8 mouse cellular contexts compared by ENCODE assay signal in genomic region chr16:4213799-4214551, GRCm38 (mm10). TPM values are rescaled to one million over a fixed set of nuclear protein-coding genes. Genes with fewer than 3 reads are reported as not detected.
DNase-seq lines count a peak whose midpoint lies in the region; ATAC-seq and TF ChIP-seq lines count a peak whose summit lies in the region.

Gene Crebbp, minus strand, starts transcription at chr16:4213997.

- peak within 1 kb of the TSS; percentile 95 for H3K4me3 ChIP-seq in brown adipose tissue, adult 24 weeks (ENCODE audit: insufficient read depth, low read depth, low read length)
- H3K4me3 ChIP-seq in heart, embryonic 15.5 days = peak within 1 kb of the TSS; percentile 100
- peak within 1 kb of the TSS; percentile 84 to 96 for H3K4me3 ChIP-seq in liver, embryonic 14.5 days (ENCODE audit: insufficient read depth in 1 of 2, low read depth in 2 of 2, low read length in 2 of 2)
- peak within 1 kb of the TSS; percentile 98 for H3K4me3 ChIP-seq in neural tube, embryonic 11.5 days (ENCODE audit: low read depth, low read length)
- H3K4me3 ChIP-seq in stomach, postnatal 0 days (ENCODE audit: low read depth, low read length) = peak within 1 kb of the TSS; percentile 88

- H3K27me3 ChIP-seq in heart, embryonic 15.5 days = no peaks in the 10 kb centered on the region
- no peaks in the 10 kb centered on the region for H3K27me3 ChIP-seq in liver, embryonic 14.5 days (ENCODE audit: control insufficient read depth, insufficient read depth, low read length)
- no peaks in the 10 kb centered on the region for H3K27me3 ChIP-seq in neural tube, embryonic 11.5 days (ENCODE audit: control insufficient read depth, insufficient read depth, low read length)
- H3K27me3 ChIP-seq in stomach, postnatal 0 days (ENCODE audit: control insufficient read depth, insufficient read depth, low read length) = no peaks in the 10 kb centered on the region

- H3K4me2 ChIP-seq in heart, embryonic 15.5 days = peak within 1 kb of the TSS; percentile 89
- peak within 1 kb of the TSS; percentile 94 for H3K4me2 ChIP-seq in liver, embryonic 14.5 days (ENCODE audit: low read depth)
- peak within 1 kb of the TSS; percentile 83 for H3K4me2 ChIP-seq in neural tube, embryonic 11.5 days (ENCODE audit: low read depth)
- peak within 1 kb of the TSS; percentile 95 for H3K4me2 ChIP-seq in stomach, postnatal 0 days (replicated peaks; ENCODE audit: low read depth)

- TF ChIP-seq EP300 in liver, embryonic 14.5 days (IDR thresholded peaks at IDR 0.05; ENCODE audit: low read depth) = no peak
- no peak for TF ChIP-seq EP300 in stomach, postnatal 0 days (optimal IDR thresholded peaks at IDR 0.05)

- ATAC-seq in heart, embryonic 15.5 days (replicated peaks; ENCODE audit: insufficient number of reproducible peaks, insufficient read depth, low FRiP score, low read depth) = peak; percentile 89
- ATAC-seq in liver, embryonic 14.5 days (ENCODE audit: insufficient read depth) = peak; percentile 90
- peak; percentile 92 for ATAC-seq in neural tube, embryonic 11.5 days (ENCODE audit: insufficient read depth, low FRiP score, low TSS enrichment)
- ATAC-seq in stomach, postnatal 0 days (ENCODE audit: low FRiP score, low TSS enrichment) = peak; percentile 94

- H3K27ac ChIP-seq in brown adipose tissue, adult 24 weeks (replicated peaks; ENCODE audit: low read depth, low read length) = peak within 1 kb of the TSS; percentile 89
- H3K27ac ChIP-seq in heart, embryonic 15.5 days = peak within 1 kb of the TSS; percentile 97
- peak within 1 kb of the TSS; percentile 62 for H3K27ac ChIP-seq in liver, embryonic 14.5 days
- peak within 1 kb of the TSS; percentile 100 for H3K27ac ChIP-seq in neural tube, embryonic 11.5 days (ENCODE audit: low read depth, low read length)
- H3K27ac ChIP-seq in stomach, postnatal 0 days (replicated peaks) = peak within 1 kb of the TSS; percentile 99

- DNase-seq in CD4-positive, CD25-positive, alpha-beta regulatory T cell, adult 2 months (ENCODE audit: low read depth, low spot score) = peak; percentile 97
- DNase-seq in fibroblast of lung, adult 2 months (ENCODE audit: low read depth) = peak; percentile 47
- peak; percentile 94 for DNase-seq in kidney, postnatal 25 days
- DNase-seq in liver, embryonic 14.5 days (ENCODE audit: low read depth in 3 of 3, low spot score in 3 of 3) = peak; percentile 78 to 81 (median 79)
- peak; percentile 96 for DNase-seq in neural tube, embryonic 11.5 days (ENCODE audit: low spot score)
- peak; percentile 96 for DNase-seq in stomach, postnatal 0 days (ENCODE audit: low spot score)

- H3K9me3 ChIP-seq in heart, embryonic 15.5 days (replicated peaks) = no peaks in the 10 kb centered on the region
- H3K9me3 ChIP-seq in liver, embryonic 14.5 days (ENCODE audit: control insufficient read depth, low read length) = no peaks in the 10 kb centered on the region
- no peaks in the 10 kb centered on the region for H3K9me3 ChIP-seq in neural tube, embryonic 11.5 days (ENCODE audit: control insufficient read depth, low read length)
- no peaks in the 10 kb centered on the region for H3K9me3 ChIP-seq in stomach, postnatal 0 days (ENCODE audit: control insufficient read depth, low read length)

- H3K4me1 ChIP-seq in brown adipose tissue, adult 24 weeks (ENCODE audit: control insufficient read depth, insufficient read depth, insufficient read length, low read length) = peaks cover 7% of the 10 kb centered on the region
- H3K4me1 ChIP-seq in heart, embryonic 15.5 days (replicated peaks) = peaks cover 24% of the 10 kb centered on the region
- H3K4me1 ChIP-seq in liver, embryonic 14.5 days (replicated peaks; ENCODE audit: control insufficient read depth in 2 of 2, insufficient read depth in 2 of 2, low read length in 1 of 2) = peaks cover 6 to 19% of the 10 kb centered on the region in 2 experiments; a peak in 3 of 4 replicates
- peaks cover 12% of the 10 kb centered on the region for H3K4me1 ChIP-seq in neural tube, embryonic 11.5 days (ENCODE audit: control insufficient read depth, insufficient read depth, low read length)
- peaks cover 3% of the 10 kb centered on the region; the same call in 1 of the 2 replicates for H3K4me1 ChIP-seq in stomach, postnatal 0 days (replicated peaks; ENCODE audit: control insufficient read depth, insufficient read depth)

- TF ChIP-seq CTCF in liver, embryonic 14.5 days (IDR thresholded peaks at IDR 0.05; ENCODE audit: low read depth) = 0 out of 2 replicates have a peak, but pooled peaks have one; percentile 3
- peak; percentile 8; the same call in 1 of the 2 replicates for TF ChIP-seq CTCF in stomach, postnatal 0 days (IDR thresholded peaks at IDR 0.05; ENCODE audit: low read depth)

- no peaks in the 10 kb centered on the region for H3K36me3 ChIP-seq in heart, embryonic 15.5 days
- no peaks in the 10 kb centered on the region; the same call in 1 of the 2 replicates for H3K36me3 ChIP-seq in liver, embryonic 14.5 days (replicated peaks; ENCODE audit: control insufficient read depth, insufficient read depth, low read depth)
- no peaks in the 10 kb centered on the region; the same call in 1 of the 2 replicates for H3K36me3 ChIP-seq in neural tube, embryonic 11.5 days (ENCODE audit: control insufficient read depth, insufficient read depth, low read length)
- H3K36me3 ChIP-seq in stomach, postnatal 0 days (ENCODE audit: control insufficient read depth, insufficient read depth, low read length) = no peaks in the 10 kb centered on the region

- under 1% methylated on average over 74 of the region's 92 CpGs for WGBS in heart, embryonic 15.5 days
- WGBS in liver, embryonic 14.5 days (ENCODE audit: insufficient replicate concordance) = under 1% methylated on average over 82 of the region's 92 CpGs
- WGBS in neural tube, embryonic 11.5 days = under 1% methylated on average over 58 of the region's 92 CpGs
- WGBS in stomach, postnatal 0 days = under 1% methylated on average over 73 of the region's 92 CpGs

- H3K9ac ChIP-seq in heart, embryonic 15.5 days = peak within 1 kb of the TSS; percentile 96
- peak within 1 kb of the TSS; percentile 99 for H3K9ac ChIP-seq in liver, embryonic 14.5 days (replicated peaks)
- H3K9ac ChIP-seq in neural tube, embryonic 11.5 days (ENCODE audit: low read length) = peak within 1 kb of the TSS; percentile 97
- peak within 1 kb of the TSS; percentile 99 for H3K9ac ChIP-seq in stomach, postnatal 0 days (ENCODE audit: low read length)

RNA-seq across cellular contexts. Expression of gene Crebbp, which starts in this region (rescaled TPM):
- 21.3 and 21.7 TPM in 2 replicates for polyA plus RNA-seq in brown adipose tissue, adult 24 weeks (2012; ENCODE audit: insufficient read depth, insufficient read length, missing spikeins)
- polyA plus RNA-seq in heart, embryonic 15.5 days (2015; fragmentation: Nextera tagmentation; extraction: Ambion mirVana) = 19.6 and 21.6 TPM in 2 replicates
- polyA plus RNA-seq in liver, embryonic 14.5 days (2012; rRNA removed) = 3.1 and 3.6 TPM in 2 replicates
- polyA plus RNA-seq in liver, embryonic 14.5 days (2014; fragmentation: Nextera tagmentation; extraction: Ambion mirVana) = 7.0 and 8.9 TPM in 2 replicates
- 34.3 and 34.5 TPM in 2 replicates for polyA plus RNA-seq in neural tube, embryonic 11.5 days (2014; fragmentation: Nextera tagmentation; extraction: Ambion mirVana)
- 14.4 and 14.8 TPM in 2 replicates for polyA plus RNA-seq in stomach, postnatal 0 days (2015; fragmentation: Nextera tagmentation; extraction: Ambion mirVana)

Comparison
In these comparisons a context has a peak if more than half of its experiments do, and no peak if none do; other contexts are left out.
1. Peak in every context shown above with its lines: DNase-seq, ATAC-seq, H3K4me3 ChIP-seq and H3K27ac ChIP-seq.
2. DNase-seq: peak in every context shown above with its lines; median percentile 97 in CD4-positive, CD25-positive, alpha-beta regulatory T cell, adult 2 months; 96 in neural tube, embryonic 11.5 days; 96 in stomach, postnatal 0 days; 94 in kidney, postnatal 25 days; 79 in liver, embryonic 14.5 days; 47 in fibroblast of lung, adult 2 months.